Mouse (Mus musculus): ENCODE measurements at regions not wholly inside any gene's neighbourhood (a gene's known extent, or its start where the extent isn't known, plus 50 kb on each side); places are given as distances from the start of the nearest gene placed in this dataset.
A peak's percentile ranks its signal among the peaks of the same experiment; 100 is the strongest.

DNA sequence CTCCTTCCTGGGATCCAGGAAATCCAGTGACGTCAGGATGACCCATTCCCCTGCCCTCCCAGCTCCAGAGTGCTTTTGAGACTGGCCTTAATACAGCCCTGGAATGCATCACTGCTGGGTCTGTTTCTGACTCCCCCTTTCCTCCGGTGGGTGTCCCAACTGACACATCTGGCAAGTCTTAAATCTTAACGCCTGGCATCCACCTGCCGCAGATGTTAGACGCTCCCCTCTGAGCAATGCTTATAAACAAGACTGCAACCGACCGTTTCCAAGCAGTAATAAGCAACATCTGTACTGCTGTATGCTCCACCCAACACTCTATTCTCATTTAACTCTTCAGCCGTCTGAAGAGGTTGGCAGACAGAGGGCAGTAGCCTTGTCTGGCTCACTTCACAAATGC lies 161.7 kb upstream of the Prok2 start:
- DNase-seq, result no peak

GRCm38 (mm10) chr6:99884755-99885154 lies 158.6 kb upstream of the Prok2 start:
- no peak for DNase-seq

DNA sequence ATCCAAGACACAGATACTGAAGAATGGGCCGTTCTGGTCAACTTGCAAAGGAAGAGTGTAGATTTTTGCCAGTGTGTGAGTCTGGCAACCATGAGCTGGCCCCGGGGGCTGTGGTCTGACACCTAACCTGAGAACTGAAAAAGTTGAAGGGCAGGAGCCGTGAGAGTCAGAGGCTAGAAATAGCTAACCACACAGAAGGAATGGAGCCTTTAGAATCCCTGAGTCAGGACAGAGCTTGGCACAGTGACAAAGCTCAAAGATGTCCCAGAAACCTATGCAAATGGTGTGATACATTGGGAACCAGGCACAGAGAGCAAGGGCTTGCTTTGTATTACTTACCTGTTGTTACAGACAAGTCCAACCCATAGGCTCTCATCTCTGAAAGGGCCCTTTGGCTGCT lies 157.9 kb upstream of the Prok2 start:
- DNase-seq, result no peak

DNA sequence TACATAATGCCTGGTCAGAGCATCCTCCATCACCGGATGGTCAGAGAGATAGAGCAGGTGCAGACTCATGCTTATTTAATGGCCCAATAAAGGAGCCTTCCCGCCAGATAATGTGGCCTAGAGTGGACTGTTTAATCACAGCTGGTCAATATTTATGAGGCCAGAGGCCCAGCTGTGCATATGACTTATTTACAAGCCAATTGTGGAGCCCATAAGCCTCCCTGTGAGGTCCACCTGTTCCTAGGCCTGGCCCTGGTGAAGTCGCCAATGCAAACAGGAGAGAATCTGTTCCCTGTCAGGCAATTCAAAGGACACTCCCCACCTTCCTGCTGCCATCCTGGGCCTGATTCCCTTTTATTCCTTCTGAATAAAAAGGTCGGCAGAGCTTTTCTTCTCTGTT lies 155.4 kb upstream of the Prok2 start:
- DNase-seq, result no peak

DNA sequence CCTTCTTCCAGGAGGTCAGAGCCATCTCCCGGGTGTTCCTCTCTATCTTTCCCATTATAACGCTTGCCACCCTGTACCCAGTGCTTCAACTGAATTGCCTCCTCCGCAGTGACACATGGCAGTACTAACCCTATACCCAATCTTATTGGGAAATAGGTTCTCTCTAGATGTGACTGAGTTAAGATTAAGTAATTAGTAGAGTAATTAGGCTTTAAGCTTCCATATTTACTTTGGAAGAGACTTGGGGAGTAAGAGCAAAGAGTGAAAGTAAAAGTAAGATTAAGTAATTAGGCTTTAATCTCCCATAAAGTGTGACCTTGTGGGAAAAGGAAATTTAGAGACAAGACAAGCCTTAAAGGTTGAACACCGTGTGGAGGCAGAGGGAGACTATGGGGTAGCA lies 148.7 kb upstream of the Prok2 start:
- no peak for DNase-seq

DNA sequence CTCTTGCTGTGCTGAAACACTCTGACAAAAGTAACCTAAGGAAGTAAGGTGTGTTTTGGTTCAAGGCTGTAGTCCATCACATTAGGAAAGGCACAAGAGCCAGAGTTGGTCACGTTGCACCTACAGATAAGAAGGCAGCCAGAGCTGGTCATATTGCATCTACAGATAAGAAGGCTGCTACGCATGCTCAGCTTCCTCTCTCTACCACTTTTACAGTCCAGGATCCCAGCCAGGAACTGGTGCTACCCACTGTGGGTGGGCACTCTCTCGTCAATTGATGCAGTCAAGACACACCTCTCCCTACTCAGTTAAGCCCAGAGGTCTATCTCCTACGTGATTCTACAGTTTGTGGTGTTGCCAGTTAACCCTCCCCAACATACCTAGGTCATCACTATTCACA lies 147.8 kb upstream of the Prok2 start:
- DNase-seq, result no peak

DNA sequence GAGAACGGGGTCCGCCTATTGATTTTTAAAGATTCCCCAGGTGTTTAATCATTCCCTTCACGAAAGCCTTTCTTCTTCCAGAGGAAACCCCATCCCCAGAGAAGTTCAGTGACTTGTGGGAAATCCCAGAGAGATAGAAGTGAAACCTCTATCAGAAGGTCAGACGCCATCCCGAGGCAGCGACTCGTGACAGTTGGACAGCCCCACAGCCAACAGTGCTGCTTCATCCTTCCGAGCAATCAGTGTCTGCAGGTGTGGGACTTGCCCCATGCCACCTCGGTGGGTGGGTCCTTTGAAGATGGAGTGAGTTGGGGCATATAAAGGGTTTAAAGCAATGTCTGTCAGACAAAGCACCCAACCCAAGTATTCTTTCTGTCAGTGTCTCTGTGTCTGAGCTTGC lies 139.9 kb upstream of the Prok2 start:
- no peak for DNase-seq

GRCm38 (mm10) chr6:99864949-99865348 lies 138.8 kb upstream of the Prok2 start:
- DNase-seq, result no peak

DNA sequence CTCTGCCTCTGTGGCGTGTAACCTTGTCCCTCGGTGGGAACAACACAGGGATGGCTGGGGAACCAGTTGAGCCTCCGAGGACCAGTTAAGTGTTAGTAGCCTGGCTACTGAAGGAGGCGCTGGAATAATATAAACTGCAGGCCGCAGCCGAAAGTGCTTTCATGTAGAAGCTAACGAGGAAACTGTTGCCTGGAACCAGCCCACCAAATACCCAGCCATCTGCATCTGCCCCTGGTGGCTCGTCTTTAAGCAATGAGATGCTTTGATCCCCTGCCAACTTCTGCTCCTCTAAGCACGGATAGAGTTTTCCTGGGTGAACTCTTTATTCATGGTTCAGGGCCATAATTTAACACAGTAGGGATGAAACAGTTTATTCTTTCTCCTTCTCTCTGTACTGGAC lies 137.2 kb upstream of the Prok2 start:
- no peak for DNase-seq

- DNase-seq, result no peak
These were observed 131.2 kb upstream of the Prok2 start for GRCm38 (mm10) chr6:99857411-99857810.

DNA sequence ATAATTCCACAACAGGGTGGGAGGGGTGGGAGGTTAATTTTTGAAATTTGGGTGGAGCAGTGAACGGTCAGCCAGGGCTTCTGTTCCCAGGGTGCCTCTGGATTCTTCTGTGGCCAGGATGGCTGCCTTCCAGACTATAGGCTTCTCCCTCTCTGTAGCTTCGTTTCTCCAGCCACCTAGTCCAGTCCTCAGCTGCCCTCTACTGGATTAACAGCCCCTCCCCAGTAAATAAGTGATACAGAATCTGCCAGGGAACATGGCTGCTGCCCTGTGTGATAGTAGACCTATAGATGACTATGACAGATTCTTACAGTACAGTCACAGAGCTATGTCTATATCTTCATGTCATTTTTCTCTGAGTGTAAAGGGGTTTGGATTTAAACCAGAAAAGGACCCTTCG lies 127.5 kb upstream of the Prok2 start:
- no peak for DNase-seq

DNA sequence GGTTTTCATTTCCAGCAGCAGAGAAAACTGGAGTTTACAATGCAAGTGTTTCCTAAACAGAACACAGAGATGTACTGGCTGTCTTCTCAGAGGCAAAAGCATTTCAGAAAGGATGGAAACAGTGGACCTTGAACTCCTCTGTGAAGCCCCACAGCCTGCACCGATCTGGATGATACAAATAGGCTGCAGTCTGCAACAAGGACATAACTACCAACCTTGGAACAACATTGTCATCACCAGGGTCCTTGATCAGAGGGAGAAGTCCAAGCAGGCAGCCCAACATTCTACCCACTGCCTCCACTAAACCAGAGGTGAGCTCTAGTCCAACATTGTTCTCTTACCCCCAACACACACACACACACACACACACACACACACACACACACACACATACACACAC lies 124.5 kb upstream of the Prok2 start:
- DNase-seq, result no peak

- no peak for DNase-seq
These were observed 119.3 kb upstream of the Prok2 start for GRCm38 (mm10) chr6:99845508-99845846.

- DNase-seq, result no peak
These were observed 118.7 kb upstream of the Prok2 start for GRCm38 (mm10) chr6:99844775-99845507.

- no peak for DNase-seq
These were observed 117.3 kb upstream of the Prok2 start for GRCm38 (mm10) chr6:99843507-99843906.

DNA sequence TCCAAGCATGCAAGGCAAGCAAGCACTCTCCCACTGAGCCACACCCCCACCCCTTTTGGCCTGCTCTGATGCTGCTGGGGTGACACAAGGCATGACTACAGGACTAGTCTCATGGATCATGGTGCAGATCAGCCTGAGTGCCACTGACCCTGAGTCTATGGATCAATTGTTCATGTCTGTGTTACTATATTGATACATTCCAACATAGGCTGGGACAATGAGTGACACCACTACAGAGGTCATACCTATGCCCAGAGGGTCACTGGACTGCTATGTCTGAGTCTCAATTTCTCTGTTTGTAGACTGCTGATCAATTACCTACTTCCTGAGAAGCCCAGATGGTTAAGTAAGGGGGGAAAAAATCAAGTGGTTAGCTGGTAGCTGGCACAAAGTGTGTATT lies 116.5 kb upstream of the Prok2 start:
- DNase-seq, result no peak

DNA sequence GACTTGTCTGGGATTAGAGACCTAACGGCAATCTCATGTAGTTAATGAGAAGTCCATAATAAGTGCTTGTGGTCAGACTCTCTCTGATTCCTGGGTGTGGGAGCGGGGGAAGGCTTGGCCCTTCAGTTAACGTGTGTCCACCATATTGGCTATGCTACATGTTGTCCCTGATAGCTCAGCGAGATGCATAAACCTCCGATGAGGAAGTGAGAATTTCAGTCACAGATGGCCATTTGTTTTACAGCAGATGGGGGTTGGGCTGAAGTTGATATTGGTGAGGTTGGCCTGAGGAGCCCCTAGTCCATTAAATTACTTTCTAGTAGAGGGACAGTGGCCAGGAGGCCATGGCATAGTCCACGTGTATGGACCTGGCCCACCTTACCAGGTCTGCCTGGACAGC lies 114.6 kb upstream of the Prok2 start:
- no peak for DNase-seq

GRCm38 (mm10) chr6:99833323-99833722 lies 107.1 kb upstream of the Prok2 start:
- DNase-seq, result peak; percentile 94

DNA sequence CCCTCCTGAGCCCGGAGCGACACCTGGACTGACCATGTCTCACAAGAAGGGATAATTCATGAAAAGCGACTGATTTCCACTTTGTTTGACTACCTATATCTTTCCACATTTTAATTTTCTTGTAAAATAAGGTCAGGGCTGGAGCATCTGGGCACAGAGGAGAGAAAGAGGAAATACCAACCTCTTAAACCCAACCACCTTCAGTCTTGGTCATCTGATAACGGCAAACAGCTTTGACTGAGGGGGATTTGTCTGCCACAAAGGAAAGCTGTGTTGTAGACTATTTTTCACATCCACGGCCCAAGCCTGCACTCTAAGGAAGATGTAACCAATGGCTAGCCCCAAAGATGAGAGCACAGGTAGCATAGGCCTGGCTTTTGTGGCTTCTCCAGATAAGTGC lies 101.4 kb upstream of the Prok2 start:
- DNase-seq, result no peak

- DNase-seq, result no peak
These were observed 98.6 kb upstream of the Prok2 start for GRCm38 (mm10) chr6:99824808-99825207.

DNA sequence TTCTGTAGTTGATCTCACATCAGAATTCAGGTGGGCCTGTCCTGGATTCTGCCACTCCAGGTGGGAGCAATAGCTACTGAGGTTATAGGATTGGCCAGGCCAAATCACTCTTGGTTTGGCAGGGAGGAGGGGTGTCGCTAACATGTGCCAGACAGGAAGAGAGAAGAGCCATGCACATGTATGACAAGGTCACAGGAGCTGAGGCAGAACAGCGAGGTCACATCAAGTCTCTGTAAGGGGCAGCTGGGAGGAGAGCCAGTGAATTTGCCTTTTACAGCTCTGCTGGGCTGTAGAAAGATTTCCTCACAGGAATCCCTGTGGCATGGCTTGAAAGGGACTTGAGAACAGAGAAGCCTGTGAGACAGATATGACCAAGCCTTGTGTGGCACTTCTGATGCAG lies 96.3 kb upstream of the Prok2 start:
- no peak for DNase-seq

DNA sequence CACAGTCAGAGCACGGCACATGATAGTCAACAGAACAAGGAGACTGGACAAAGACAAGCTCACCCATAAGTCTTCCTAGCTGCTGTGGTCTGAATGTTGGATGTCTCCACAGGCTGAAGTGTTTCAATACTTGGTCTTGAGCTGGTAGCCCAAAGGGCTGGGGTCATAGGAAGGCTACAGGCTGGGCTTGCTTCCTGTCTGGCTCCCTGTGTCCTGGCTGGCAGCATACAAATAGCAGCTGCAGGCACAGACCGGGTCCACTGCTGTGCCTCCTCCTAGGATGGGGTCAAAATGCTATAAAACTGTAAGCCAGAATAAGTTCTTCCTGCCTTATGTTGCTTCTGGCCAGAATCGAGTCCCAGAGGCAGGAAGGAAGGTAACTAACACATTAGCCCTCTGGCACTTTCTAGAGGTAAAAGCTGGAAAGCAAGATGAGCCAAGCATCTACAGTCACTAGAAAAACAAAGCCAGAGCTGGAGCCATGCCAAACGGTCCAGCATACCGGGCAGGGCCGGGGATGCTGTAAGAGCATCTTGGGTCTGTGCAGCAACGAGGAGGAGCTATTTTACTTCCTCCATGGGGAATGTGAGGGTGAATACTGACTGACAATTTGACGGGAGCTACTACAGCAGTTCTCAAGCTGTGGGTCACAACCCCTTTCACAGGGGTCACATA lies 93.2 kb upstream of the Prok2 start:
- no peak for DNase-seq

DNA sequence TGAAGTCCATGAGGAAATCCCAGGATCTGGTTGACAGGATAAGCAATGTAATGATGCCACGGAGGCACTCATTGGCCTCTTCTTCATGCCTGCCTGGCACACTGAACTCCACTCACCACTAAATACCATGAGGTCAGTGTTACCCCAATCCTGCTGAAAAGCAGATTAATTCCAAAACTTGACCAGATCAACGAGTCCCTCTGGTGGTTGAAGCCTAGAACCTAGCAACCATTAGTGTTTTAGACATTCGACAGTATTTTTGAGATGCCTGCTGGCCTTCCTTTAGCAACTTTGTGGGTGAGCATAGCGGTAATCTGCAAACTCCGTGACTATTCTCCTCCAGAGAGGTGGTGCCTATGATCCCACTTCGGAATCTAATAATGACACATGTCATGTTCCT lies 92.3 kb upstream of the Prok2 start:
- no peak for DNase-seq

- no peak for DNase-seq
These were observed 91.1 kb upstream of the Prok2 start for GRCm38 (mm10) chr6:99817245-99817644.

DNA sequence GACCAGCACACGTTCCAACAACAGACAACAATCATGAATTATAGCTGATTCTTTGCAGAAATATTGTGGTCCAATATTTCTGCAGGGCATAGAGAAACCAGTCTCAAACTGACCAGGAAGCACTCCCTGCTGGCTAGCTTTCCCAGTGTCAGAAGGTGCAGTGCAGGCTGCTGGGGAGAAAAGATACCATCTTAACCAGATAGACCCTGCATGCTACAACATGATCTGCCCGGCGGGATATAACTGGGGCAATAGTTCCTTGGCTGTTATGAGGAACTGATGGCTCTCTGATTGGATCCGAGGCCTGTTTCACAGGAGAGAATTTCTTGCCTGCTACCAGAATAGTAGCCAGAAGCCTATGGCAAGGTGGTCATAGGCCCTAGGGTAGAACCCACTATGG lies 86.9 kb upstream of the Prok2 start:
- DNase-seq, result no peak
